Mouse (Mus musculus) mature B cell (primary cell): ENCODE measurements around the gene Adssl1.

ENCODE experiments used
- in situ Hi-C: fragments of 300-500 bp; cut with MboI; formaldehyde crosslinking; loops from 2 replicates; pipeline ENCODE4 v1.14.3; 2019

Gene Adssl1

GRCm38 (mm10) chr12:112592985-112593734 is 26.7 kb upstream of the Adssl1 start:
- in situ Hi-C loops = no loop called here

DNA sequence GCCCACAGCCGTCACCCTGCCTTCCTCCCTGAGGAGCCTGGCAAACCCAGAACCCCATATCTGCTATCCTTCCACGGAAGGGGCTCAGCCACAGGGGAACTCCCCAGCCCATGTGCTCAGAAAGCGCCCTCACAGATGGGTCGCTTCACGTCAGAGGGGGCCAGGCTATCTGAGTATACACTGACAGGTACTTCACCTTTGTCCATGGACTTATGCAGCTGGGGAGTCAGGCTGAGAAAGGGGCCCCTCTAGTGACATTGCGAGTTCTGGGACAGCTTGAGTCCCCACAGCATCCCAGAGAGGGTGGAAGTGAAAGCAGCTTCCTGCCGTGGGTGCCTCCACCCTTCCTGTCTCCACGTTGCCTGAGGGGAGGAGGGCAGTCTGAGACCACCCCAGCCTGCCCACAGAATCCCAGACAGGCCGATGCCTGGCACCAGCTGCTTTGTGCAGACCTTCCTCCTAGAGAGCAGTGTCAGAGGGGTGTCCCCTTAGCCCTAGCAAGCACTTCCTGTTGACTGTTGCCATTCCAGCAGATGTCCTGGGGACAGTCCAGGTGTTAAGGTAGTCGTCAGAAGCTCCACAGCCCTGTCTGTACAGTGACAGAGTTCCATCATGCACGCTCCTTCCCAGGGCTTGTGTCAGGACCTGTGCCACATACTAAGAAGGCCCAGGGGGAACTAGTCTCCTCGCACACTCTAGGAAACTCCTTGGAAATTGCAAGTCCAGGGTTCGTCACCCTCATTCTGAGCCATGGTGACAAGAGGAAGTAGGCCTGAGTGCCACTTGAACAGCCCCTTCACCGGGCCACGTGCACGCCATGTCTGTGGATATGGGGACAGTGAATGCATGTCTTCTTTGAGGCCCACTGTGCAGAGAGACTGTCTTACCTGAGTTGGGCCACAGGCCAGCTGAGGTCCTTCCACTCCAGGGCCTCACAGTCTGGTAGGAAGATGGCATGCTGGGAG is 25.6 kb upstream of the Adssl1 start:
- in situ Hi-C loops = no loop called here

- in situ Hi-C loops = no loop called here
Observed at GRCm38 (mm10) chr12:112594989-112595388, 24.9 kb upstream of the Adssl1 start.

- in situ Hi-C loops = no loop called here
Observed at GRCm38 (mm10) chr12:112595626-112596025, 24.2 kb upstream of the Adssl1 start.

- in situ Hi-C loops = no loop called here
Observed at GRCm38 (mm10) chr12:112596454-112596853, 23.4 kb upstream of the Adssl1 start.

GRCm38 (mm10) chr12:112596891-112597500 is 22.8 kb upstream of the Adssl1 start:
- in situ Hi-C loops = no loop called here

DNA sequence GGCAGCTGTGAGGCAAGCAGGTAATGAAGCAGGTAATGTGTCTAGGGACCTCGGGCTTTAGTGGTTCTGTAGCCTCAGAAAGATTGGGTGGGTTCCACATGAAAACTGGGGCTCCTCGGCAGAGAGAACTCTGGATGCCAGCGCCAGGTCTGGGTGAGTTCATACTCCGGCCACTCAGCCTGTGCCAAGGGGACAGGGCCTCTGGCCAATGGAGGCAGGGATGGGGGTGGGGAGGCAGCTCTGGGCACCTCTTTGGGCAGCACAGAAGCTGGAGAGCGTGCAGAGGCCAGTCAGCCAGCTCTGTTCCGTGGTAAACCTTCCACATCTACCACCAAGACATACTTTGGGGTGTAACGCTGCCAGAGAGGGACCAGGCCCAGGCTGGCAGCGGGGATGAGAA is 22.2 kb upstream of the Adssl1 start:
- in situ Hi-C loops = no loop called here

GRCm38 (mm10) chr12:112599198-112599597 is 20.6 kb upstream of the Adssl1 start:
- in situ Hi-C loops = no loop called here

- in situ Hi-C loops = no loop called here
Observed at GRCm38 (mm10) chr12:112599942-112600611, 19.8 kb upstream of the Adssl1 start.

- in situ Hi-C loops = no loop called here
Observed at GRCm38 (mm10) chr12:112604022-112604421, 15.8 kb upstream of the Adssl1 start.

DNA sequence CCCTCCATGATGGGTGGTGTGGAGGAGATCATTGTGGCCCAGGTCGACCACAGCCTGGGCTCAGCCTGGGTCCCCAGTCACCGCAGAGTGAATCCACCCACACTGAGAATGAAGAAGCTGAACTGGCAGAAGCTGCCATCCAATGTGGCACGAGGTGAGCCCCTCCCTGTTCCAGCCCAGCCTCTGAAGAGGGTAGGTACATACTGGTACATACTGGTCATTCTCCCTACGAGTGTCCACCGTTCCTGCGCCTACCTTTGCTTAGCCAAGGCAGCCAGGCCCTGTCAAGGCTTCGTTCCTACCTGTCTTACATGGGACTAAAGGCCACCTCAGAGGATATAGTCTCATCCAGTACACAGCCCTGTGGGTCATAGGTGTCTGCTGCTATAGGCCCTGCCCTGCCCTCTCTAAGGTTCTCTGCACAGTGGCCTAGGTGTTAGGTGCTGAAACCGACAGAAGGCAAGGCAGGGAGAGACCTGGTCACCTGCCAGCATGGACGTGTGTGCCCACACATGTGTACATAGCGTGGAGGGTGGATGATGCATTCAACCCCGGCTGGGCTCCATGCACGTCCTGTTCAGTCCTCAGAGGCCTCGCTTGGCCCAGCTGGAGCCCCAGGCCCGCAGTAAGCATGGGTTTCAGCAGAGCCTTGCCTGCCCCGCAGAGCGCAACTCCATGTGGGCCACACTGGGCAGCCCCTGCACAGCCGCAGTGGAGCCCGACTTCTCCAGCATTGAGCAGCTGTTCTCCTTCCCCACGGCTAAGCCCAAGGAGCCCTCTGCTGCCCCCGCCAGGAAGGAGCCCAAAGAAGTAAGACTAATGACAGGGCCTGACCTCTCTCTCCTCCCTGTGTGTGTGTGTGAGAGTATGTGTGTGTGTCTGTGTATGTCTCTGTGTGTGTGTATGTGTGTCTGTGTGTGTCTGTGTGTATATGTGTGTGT is 14.9 kb upstream of the Adssl1 start:
- in situ Hi-C loops = no loop called here

- in situ Hi-C loops = no loop called here
Observed at GRCm38 (mm10) chr12:112605766-112606165, 14.1 kb upstream of the Adssl1 start.

DNA sequence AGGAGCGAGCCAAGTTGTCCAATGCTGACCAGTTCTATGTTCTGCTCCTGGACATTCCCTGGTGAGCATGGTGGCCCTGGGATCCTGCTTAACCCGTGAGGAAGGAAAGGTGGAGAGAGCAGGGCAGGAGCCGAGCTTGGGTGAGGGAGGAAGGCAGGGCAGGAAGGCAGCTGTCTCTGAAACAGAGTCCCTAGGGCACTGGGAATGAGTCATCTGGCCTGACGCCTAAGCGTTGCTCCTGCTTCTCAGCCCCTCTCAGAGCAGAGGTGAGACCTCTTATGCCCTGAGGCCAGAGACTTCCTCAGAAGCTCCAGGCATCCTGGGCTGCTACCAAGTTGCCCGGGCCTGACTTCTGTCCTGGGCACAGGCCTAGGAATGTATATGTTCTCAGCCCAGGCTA is 12.8 kb upstream of the Adssl1 start:
- in situ Hi-C loops = no loop called here

DNA sequence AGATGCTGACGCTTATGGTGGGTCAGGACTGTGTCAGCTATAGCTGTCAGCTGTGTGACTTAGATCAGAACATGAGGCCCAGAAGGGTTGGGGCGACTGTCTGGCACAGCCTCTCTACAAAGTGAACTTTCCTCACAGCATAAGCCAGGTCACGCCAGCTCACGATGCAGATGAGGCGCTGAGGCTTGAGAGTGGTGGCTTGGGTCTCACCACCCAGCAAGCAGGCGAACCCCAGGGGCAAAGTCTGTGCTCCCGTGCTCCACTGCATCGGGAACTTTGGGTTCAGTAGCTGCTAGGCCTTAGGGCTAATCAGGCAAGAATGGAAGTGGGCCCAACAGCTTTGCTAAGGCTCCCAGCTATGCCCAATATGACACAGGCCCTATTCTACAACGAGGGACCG is 10.8 kb upstream of the Adssl1 start:
- in situ Hi-C loops = no loop called here

- in situ Hi-C loops = loop anchor here (5.0 kb wide), 1 partner anchor 64 kb away; no protein-coding TSS in a partner anchor
Observed at GRCm38 (mm10) chr12:112616668-112617067, 3.2 kb upstream of the Adssl1 start.

GRCm38 (mm10) chr12:112617184-112617583 is 2.7 kb upstream of the Adssl1 start:
- in situ Hi-C loops = loop anchor here (5.0 kb wide), 1 partner anchor 65 kb away; no protein-coding TSS in a partner anchor

- in situ Hi-C loops = loop anchor here (5.0 kb wide), 1 partner anchor 66 kb away; no protein-coding TSS in a partner anchor
Observed at GRCm38 (mm10) chr12:112617898-112618380, 1.9 kb upstream of the Adssl1 start.

GRCm38 (mm10) chr12:112618981-112619685 is 712 bp upstream of the Adssl1 start:
- in situ Hi-C loops = loop anchor here (5.0 kb wide), 1 partner anchor 67 kb away; no protein-coding TSS in a partner anchor

GRCm38 (mm10) chr12:112620354-112621061 is 663 bp downstream of the Adssl1 start:
- in situ Hi-C loops = no loop called here
